Mouse (Mus musculus) lung, postnatal 0 days (tissue): Measurements from ENCODE around the gene Dctn3.
"Not testable (repeated sequence)": the region's sequence is repeated elsewhere in the genome, so short reads cannot be mapped to it uniquely, and the experiment has no call there.

Experiments used
- CTCF ChIP-seq: IDR thresholded peaks from 2 replicates; pipeline ENCODE4 v1.5.1; 2016; ENCODE audit warnings: antibody characterized with exemption, mild to moderate bottlenecking
- EP300 ChIP-seq: IDR thresholded peaks from 2 replicates; pipeline ENCODE4 v1.6.1; 2016; ENCODE audit warnings: antibody characterized with exemption, mild to moderate bottlenecking, control low read depth

DNA sequence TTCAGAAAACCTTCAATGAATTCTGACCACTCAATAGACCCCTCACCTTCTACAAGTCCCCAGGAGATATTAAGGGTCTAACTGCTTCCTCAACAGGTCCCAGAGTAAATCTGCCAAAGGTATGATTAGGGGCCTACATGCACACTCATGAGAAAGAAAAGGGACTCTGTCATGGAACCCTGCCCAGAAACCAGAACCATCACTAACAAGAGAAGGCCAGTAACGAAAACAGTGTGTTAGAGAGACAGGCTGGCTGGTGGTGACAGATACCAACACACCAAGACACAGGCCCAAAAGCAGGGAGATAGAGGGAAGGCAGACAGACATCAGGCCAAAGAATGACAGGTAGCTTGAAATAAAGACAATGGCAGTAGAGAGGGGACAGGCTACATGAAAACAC is 34.4 kb downstream of the Dctn3 start:
- not testable (repeated sequence) for TF ChIP-seq EP300, CTCF
